Mouse (Mus musculus): ENCODE measurements around the gene Gsto2.
"Not testable (repeated sequence)": the region's sequence is repeated elsewhere in the genome, so short reads cannot be mapped to it uniquely, and the experiment has no call there.

Gene Gsto2

DNA sequence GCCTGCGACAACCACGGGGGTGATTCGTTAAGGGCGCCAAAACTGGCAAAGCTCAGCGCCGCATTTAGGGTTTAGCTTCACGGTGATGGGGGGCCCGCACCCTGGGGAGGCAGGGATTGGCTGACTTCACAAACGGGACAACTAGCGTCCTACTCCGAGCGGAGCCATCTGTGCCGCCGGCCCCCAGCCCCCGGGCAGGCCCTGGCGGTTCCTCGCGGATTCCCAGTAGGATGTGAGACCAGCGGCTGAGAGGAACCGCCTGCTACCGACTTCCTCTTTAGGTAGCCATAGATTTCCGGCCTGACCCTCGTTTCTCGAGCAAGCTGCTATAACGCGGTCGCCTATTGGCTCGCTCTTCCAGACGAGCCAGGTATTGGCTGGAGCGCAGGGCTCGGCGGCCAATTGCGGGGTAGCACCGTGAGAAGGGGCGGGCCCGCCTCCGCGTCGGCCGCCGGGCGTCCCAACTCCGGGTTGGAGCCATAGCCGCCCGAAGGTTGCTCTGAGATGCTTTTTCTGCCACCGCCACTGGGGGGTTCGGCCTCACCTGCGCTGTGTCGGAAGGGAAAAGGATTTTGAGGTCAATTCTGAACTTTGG lies at the start of gene Gsto2:
Gene Gsto2 (plus strand): TSS at position 182 of the 595 bp plus-strand sequence.
- no peak for DNase-seq (ENCODE audit: low spot score)

DNA sequence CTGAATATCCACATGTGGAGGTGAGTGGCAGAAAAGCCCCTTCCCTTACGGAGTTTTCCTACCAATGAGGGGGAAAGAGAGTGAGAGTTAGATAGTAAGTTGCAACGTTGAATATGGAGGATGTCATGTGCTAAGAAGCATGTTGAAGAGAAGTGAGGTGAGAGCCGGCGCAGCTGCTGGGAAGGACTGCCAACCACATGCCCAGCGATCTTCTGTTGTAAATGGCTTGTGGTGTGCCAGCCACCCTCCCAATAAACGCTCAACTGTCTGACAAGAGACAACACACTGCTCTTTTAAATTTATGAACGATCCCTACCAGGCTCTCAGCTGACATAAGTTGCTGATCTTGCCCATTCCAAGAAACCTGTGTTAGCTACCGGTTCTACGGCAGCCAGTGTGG lies 47.6 kb upstream of the Gsto2 start:
- no peak for DNase-seq (ENCODE audit: low spot score)

DNA sequence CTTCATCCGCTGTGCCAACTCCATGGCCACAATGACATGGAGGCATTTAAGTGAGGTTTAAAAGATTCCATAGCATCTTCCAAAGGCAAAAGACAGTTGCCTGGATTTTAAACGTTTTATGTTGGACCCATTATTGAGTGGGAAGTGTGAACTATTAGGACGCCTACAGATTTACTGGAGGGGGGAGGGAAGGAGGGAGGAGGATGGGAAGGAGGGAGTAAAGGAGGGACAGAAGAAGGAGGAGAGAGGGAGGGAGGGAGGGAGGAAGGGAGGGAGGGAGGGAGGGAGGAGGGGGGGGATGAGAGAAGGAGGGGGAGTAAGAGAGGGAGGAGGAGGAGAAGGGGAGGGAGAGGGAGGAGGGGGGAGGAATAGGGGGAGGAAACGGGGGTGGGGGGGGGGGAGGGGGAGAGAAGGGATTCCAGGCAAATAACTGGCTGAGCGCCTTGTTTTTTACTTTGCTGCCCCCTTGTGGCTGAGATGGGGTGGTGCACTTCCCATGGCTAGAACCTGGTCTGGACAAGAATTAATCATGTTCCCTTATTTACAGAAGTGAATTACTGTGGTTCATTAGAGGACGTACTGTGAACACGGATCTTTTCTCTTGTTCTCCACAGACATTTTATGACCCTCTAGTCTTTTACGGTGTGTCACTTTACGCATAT lies 44.4 kb upstream of the Gsto2 start:
- peak; percentile 82 for DNase-seq (ENCODE audit: low spot score)

DNA sequence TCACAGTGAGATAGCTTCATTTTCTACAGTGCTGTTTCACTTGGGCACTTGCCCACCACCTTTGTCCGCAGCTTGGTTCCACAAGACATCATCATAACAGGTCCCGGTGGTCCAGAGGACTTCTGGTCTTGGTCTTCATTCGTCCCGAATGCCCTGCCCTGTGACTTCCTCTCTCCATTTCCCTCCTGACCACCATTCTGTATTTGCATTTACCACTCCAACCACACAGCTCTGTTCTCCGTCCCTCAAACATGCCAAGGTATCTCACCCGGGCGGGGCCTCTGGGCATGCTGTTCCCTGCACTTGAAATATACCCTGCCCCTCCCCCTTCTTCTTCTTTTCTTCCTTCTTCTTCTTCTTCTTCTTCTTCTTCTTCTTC lies 43.9 kb upstream of the Gsto2 start:
- DNase-seq (ENCODE audit: low spot score): no peak

DNA sequence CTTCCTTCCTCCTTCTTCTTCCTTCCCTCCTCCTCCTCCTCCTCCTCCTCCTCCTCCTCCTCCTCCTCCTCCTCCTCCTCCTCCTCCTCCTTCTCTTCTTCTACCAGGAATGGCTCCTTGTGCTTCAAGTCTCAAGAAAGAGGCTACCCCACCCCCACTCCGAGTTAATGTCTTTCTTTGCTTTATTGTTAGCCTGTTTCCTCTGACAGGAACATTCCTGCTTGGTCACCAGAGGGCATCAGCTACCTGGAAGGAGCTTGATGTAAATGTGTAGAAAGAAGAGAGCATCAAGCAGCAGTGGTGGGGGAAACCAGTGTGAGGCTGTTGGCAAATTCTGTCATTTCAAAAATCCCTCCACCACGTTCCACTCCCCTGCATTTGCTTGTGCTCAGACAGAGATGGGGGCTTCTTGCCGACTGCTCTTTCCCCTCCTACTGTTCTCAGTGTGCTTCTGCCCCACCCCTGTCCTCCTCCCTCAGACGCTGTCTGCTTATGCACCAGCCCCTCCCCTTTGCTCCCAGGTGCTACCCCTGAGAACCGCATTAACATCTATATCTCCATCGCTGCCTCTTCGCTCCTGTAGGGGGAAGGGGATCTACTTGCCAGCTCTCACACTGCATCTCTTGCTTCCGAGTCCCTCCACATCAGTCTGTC lies 43.1 kb upstream of the Gsto2 start:
- DNase-seq (ENCODE audit: low spot score): peak; percentile 50

DNA sequence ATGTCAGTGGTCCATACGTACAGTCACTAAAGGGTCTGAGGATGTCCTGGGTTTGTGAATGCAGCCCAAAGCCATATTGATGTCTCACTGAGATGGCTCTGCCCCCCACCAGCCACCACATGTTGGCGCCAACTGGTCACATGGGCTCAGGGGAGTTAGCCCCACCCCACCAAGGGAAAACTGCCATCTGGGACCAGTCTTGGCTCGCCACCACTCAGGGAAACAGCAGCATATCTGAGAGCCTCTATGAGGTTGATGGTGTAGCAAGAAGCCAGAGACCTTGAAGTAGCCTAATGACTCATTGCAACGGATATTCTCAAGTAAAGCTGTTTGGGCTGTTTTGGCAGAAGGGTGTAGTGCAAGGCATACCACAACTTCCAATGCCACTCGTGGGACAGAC lies 41.3 kb upstream of the Gsto2 start:
- no peak for DNase-seq (ENCODE audit: low spot score)

DNA sequence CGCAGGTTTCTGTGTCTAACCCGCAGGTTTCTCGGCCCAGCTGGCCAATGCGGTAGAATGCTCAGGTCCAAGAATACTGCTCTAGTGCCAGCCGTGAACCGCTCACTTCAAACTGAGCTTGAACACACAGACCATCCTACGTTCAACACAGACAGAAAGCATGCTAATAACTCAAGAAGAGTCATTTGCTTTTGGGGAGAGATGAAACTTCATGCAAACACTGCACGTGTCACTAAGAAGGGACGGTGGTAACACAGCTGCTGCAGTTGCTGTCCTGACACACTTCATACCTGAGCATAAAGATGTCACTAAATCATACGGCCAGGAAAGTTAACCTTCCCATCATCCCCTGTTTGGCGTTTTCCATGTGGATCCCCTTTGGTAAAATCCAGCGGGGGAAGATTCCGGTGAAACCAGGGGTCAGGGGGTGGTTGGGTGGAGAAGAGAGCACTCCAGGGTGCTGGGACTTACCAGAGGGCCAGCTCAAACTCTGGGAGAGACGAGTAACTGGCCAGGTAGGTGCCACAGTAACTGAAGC lies 35.4 kb upstream of the Gsto2 start:
- DNase-seq (ENCODE audit: low spot score): no peak

DNA sequence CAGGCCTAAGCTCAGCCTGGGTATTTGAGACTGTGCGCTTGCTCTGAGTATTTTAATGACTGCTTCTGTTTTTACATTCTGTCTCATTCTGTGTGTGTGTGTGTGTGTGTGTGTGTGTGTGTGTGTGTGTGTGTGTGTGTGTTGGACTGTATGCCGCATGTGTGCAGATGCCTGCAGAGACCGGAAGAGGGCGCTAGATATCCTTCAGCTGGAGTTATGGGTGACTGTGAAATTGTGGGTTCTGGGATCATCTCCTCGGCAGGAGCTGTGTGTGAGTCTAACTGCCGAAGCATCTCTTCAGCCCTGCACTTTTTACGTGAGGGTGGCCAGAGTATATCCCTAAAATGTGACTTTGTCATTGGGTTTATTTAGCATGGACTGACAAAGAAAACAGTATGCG lies 34.2 kb upstream of the Gsto2 start:
- DNase-seq (ENCODE audit: low spot score): no peak

DNA sequence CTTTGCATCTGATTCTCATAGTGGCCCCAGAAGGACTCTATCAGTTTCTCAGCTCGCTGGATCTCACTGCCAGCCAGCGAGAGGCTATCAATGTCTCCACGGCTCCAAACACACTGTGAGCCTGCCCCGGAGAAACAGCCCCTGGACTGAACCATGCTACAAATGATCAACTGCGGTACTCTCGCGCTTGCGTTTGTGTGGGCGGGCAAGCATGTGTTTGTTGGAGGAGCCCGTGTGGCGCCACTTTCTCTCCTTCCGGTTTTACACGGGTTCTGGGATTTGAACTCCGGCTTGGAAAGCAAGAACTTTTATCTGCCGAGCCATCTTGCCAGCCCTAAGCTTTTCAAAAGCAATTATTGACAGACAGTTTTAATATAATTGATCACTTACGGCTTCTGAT lies 33.0 kb upstream of the Gsto2 start:
- no peak for DNase-seq (ENCODE audit: low spot score)

DNA sequence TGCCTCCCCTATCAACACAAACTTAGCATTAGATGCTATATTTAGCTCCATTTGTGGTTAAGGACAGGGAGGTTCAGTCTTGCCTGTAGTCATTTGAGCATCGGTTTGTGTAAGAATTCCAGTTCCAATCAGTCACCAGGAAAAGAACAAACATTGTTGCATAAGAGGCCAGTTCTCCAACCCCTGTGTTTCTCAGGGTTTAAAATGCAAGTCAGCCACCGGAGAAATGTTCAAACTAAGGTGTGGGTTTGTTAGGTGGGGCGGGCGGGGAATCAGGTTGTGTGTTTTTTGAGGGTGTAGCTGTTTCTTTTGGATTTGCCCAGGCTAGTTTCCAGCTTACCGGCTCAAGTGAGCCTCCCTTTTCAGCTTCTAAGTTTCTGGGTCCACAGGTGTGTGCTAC lies 30.7 kb upstream of the Gsto2 start:
- DNase-seq (ENCODE audit: low spot score): no peak

DNA sequence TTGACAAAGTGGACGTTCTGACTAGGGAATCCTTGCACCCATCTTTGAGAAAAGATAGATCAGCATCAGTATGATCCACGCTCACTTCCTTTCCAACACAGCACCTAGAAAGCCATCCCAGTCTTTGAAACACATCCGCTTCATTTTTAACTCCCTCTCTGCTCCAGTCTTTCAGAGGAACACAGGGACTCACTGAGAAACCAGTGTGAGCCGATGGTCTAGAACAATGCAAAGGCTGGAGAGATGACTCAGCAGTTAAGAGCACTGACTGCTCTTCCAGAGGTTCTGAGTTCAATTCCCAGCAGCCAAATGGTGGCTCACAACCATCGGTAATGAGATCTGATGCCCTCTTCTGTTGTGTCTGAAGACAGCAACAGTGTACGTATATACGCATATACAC lies 29.6 kb upstream of the Gsto2 start:
- no peak for DNase-seq (ENCODE audit: low spot score)

DNA sequence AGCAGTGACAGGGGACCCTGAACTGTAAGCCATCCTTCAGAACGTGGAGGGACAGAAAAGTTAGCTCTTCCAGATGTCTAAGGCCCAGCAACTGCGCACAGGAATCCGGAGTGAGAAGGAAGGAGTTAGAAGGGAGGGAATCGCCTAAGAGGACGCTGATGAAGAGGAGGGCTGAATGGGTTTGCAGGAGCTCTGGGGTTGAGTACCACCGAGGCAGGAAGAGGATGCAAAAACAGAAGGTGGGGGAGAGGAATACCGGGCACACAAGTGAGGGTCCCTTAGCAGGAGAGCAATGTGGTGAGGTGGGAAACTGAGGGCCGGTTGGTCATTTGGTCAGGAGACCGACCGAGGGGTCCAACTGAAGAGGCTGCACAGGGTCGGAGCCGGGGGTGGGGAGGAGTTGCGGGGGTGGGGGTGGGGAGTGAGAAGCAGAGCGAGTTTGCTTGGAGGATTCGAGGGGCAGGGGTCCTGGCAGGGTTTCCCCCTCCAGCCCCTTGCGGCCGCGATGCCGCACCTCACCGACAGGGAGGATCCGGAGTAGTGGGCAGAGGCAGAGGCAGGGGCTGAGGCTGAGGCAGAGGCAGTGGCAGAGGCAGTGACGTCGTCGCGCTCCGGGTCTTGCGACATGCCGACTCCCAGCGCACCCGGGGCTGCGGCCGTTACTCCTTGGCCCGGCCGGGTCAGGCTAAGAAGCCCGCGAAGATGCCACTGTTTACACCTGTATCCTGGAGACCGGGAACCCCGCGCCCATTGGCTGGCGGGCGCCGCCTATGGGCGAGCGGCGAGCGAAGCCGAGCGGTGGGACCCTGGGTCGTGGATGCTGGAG lies 28.4 kb upstream of the Gsto2 start:
- no peak for DNase-seq (ENCODE audit: low spot score)

DNA sequence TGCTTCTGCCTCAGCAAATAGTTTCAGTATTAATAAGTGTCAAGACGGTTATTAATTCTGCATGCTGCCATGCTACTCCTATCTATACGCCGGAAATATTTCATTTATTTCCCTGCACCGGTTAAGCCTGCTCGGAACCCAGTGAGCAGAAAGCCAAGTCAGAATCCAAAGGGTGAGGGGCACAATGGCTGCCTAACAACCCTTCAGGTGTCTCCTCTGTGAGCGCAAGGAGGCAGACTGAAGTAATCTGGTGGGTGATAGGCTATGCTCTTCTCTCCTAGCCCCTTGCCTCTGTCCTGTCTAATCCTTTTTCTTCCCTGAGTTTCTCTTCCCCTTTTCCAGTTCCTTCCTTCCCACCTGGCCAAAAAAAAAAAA lies 27.8 kb upstream of the Gsto2 start:
- DNase-seq (ENCODE audit: low spot score): no peak

DNA sequence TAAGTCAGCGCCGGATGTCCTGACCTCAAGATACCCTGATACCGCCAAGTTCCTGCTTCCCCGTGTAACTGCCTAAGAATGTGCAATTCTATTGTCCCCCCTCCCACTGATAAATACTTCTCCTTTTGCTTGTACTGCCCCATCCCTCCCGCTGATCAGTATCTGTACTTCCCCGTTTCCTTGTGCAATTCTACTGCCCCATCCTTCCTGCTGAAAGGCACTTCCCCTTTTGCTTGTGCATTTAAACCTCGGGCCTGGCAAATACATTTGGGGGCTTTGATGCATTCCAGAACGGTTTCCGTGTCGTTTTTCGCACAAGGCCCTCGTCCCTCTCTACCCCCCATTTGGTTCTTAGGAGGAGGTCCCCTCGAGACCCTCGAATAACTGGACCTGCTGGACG lies 24.1 kb upstream of the Gsto2 start:
- not testable (repeated sequence) for DNase-seq (ENCODE audit: low spot score)

DNA sequence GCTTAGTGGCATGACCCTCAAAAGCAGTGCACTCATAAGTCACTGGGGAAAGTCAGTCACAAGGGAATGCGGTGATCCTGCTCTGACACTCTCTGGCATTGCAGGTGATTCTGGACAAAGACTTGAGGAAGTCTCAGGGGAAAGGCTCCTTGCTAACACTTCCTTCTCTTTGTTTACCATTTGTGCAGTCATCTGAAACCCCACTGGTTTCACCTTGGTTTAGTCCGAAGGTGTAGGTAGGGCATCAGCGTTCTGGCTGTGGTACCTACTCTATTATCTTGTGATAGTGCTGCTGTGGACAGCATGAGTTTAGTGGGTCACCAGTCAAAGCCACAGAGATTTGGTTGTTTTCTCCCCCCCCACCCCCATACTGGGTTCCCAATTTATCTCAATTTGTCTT lies 15.6 kb upstream of the Gsto2 start:
- DNase-seq (ENCODE audit: low spot score): no peak

DNA sequence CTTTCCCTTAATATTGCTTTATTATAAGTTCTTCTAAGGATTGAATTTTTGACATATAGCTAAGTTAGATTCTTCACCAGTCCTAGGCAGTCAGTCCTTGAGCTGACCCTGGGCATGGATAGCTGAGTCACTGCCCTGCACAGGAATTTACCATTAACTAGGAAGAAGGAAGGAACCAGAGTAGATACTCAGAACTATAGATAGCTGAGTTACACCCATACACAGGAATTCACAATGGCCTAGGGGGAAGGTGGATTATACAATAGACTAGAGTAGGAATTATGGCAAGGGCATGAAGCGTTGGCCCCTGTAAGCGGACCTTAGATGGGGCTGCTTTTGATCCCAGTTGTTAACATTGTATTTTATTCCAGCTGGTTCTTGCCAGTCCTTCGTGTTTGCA lies 13.2 kb upstream of the Gsto2 start:
- DNase-seq (ENCODE audit: low spot score): not testable (repeated sequence)

DNA sequence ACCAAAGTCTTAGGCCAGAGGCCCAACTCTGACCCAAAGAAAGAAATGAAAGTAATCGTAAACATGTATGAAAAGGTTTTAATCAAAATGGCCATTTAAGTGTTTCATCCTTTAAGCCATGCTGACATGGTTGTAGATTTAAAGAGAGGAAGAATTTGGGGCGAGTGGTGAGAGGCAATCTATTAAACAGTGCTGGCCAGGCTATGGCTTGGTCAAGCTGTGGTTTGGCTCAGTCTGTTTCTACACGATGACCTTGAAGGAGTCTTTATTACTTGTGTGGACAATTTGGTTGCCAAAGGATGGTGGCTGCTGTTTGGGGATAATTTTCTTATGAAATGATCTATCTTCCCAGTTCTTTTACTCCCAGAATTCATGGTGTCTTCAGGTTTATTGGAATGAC lies 12.3 kb upstream of the Gsto2 start:
- no peak for DNase-seq (ENCODE audit: low spot score)

DNA sequence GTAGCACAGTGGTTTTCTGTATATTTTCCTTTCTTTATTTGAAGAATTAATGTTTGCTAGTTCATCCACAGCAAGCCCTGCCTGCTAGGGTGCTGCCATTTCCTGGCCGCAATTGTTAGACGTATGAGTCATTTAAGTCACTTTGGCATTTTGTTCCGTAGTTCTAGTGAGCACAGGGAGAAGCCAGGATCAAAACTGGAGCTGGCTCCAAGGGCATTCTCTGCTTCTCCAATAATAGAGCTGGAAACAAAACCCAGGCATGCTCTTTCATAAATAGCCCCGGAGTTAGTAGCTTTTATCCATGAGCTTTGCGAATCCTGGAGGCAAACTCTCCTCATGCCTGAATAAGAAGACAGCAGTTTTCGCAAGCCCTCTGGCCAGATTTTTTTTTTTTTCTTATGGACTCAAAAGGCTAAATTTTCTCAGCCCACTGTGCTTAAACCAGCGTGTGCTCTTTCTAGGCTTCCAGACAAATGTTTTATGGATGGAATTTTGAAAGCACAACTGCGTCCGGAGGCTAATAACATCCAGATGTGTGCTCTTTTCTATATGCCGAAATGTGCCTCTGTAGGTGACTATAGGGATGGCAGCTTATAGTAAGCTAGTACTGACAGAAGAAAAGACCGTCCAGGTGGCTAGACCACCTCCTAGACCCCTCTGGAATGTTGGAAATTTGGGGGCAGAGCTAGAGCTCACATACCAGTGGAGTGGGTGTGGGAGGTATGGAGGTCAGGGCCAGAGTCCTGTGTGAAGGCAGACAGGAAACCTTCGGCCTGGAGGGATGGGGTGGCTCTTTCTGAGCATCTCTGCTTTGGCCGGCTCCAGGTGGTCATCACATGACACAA lies 11.2 kb upstream of the Gsto2 start:
- peak; percentile 20 for DNase-seq (ENCODE audit: low spot score)

DNA sequence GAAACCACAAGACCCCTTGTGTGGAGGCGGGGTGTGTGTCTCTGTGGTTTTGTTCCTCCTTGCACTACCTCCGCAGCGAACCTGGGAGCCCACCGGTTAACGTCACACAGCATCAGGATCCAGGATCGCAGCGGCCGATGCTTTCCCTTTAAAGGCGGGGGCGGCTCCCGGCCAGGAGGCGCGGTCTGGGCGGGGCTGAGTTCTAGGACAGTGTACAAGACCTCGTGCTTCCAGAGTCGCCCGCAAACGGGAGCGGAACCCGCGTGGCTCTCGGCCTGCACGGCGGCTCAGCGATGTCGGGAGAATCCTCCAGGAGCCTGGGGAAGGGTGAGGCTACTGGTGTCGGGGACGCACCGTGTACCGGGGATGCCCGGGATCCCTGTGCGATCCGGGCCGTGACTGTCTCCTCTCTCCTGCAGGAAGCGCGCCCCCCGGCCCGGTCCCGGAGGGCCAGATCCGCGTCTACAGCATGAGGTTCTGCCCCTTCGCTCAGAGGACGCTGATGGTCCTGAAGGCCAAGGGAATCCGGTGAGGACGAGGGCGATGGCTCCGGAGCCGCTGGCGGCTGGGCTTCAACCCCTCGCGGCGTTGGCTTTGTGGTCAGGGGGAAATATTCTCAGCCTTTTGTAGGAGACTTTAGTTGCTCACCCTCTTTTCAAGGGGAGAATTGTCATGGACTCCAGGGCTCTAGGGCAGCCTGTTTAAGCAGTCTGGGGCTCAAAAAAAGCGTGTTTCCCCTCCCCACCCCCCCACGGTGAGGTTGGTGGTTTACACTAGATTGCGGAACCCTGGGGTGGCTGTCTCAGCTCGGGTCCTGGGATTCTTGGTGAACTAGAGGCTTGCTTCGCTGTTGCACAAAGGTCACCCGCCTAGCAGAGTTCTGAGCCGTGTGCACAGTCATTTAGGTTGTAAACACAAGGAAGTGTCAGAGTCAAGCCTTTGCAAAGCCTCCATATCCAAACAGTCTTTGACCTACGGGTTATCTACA lies 10.2 kb upstream of the Gsto2 start, which contains the start of gene Gsto1:
Gene Gsto1 (plus strand): TSS at position 175 of the 988 bp plus-strand sequence.
- peak; percentile 85 for DNase-seq (ENCODE audit: low spot score)
